Mouse (Mus musculus) heart, adult 8-10 months (tissue): ENCODE measurements at regions not wholly inside any gene's neighbourhood (a gene's known extent, or its start where the extent isn't known, plus 50 kb on each side); places are given as distances from the start of the nearest gene placed in this dataset.

Experiments
- DNase-seq: peaks from one replicate; pipeline ENCODE4 v3.0.0; 2022; ENCODE audit warnings: low spot score

DNA sequence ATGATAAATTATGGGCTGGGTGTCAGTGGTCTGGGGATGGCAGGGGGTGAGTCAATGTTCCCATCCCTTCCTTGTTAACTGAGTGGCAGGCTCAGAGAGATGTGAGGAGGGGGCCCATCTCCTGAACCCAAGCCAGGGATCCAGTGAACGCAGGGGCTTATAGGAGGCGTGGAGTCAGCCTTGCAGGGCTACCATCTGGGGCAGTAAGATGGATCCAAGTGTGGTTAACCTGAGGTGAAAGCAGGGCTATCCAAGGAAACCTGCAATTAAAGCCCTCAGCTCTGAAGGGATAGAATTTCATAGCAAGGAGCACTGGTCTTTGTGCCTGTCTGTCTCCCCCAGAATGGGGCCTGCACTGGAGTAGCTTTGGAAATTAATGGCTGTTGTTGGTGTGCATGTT, 103.3 kb upstream of the Mgmt start:
- DNase-seq, result no peak

DNA sequence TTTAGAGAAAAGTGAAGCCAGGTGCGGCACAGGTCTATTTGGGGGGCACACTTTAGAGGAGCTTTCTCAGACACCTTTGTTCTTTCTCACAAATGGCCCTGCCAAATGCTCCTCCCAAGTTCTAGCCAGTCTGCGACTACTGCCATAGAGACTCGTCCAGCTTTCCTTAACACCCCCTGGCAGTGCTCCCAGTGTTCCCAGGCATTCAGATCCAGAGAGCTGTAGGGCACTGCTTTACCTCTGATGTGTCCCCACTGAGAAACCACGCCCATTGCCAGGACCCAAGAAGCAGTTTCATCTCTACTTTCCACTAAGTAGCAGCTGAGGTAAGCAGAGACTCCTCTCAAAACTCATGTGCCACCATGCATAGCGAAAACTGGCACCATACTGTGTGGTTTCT, 102.3 kb upstream of the Mgmt start:
- no peak for DNase-seq

DNA sequence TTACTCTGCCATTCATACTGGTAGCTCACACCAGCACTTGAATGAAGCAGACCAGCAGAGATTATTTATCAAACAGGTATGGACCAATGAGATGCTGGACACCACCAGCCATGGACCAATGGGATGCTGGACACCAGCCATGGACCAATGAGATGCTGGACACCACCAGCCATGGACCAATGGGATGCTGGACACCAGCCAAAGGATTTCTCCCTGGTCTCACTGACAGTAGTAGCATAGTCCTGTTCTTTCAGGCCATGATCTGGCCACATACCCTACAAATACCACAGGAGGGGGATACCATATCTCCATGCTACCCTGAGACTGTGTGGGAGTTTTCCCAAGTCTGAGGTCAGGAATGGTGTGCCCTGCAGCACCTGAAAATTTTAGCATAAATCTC, 98.0 kb upstream of the Mgmt start:
- DNase-seq, result no peak

DNA sequence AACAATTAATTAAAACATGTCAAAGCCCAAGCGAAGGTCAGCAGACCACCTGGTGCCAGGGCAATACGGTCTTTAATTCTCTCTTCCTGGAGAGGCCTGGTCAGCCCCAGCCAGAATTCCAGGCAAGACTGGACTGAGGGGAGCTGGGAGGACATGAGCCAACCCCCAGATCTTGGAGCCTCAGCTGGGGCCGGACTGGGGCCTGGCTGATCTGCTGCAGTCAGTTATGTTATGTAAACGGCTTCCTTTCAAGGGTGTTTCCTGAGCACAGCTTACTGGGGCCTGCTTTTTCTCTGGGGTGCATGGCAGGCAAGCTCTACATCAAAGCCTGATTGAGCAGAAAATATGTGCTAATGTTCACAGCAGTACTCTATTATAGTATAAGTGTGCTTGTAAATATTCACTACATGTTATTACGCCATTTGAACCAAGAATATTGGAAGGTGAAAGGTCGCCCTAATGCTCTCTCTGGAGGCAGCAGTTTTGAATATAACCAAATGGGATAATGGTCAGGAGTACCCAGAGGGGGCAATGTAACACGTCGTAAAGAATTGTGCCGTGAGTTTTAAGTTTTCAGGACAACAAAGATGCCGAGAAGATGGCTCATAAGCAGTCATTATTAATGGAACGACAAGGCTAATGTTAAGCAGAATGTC, 96.5 kb upstream of the Mgmt start:
- no peak for DNase-seq

DNA sequence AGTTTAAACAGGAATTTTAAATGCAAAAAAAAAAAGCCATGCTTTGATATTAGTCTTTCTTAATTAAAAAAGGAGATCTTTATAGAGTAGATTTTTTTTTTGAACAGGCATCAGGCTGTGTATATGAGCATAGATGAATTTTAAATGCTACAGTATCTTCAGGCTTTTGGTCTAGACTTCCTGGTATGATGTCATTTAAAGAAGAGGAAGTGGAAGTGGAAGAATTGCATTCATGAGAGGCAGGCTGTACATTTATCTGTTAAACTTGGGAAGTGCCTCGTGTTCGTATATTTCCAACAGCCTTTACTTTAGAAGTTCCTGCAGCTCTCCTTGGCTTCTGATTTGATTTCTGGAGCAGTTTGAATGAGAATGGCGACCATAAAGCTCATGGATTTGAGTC, 95.8 kb upstream of the Mgmt start:
- DNase-seq, result no peak

DNA sequence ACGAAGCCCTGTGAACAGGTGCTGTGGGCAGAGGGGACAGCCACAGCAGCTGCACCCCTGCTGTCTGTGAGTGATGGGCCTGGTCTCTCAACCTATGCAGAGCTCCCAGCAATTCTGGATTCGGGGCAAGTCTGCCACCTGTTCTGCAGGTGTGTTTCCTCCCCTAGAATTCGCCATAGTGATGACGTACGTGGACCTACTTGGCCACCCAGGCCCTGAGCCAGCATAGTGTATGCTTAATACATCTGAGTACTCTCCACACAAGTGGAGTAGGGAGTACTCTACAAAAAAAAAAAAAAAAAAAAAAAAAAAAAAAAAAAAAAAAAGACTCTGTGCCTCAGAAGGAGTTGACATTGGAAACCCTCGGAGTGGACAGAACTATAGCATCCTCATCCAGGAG, 87.3 kb upstream of the Mgmt start:
- DNase-seq, result no peak

DNA sequence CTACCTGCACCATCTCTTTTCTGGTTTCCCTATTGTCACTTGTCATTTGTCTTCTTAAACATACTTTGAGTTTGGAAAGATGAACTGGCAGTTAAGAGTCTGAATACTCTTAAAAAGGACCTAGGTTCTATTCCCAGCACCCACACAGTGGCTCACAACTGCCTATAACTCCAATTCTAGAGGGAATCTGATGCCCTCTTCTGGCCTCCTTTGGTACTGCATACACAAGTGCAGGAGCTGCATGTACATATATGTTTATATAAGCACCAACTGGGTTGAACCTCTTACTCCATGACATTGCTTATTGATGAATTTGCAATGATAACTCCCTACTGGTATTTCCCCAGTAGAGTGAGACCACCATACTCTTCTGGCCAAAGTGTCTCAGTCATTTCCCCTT, 86.4 kb upstream of the Mgmt start:
- no peak for DNase-seq

DNA sequence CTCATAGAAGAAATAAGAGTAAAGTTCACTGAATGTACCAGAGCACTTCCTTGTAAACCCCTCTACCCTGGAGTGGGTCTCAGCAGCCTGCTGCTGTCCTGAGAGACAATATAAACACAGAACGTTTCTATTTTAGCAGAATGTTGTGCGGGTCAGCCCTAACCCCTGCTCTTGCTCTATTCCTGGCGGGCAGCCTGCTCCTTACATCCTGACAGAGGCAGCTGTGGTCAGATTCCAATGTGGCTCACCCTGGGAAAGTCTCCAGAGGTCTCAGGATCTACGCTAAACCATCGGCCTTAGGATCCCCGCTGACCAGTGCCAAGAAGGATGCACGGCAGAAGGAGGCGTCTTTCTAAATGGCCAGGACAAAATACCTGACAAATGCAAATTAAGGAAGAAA, 84.8 kb upstream of the Mgmt start:
- peak; percentile 21 for DNase-seq

DNA sequence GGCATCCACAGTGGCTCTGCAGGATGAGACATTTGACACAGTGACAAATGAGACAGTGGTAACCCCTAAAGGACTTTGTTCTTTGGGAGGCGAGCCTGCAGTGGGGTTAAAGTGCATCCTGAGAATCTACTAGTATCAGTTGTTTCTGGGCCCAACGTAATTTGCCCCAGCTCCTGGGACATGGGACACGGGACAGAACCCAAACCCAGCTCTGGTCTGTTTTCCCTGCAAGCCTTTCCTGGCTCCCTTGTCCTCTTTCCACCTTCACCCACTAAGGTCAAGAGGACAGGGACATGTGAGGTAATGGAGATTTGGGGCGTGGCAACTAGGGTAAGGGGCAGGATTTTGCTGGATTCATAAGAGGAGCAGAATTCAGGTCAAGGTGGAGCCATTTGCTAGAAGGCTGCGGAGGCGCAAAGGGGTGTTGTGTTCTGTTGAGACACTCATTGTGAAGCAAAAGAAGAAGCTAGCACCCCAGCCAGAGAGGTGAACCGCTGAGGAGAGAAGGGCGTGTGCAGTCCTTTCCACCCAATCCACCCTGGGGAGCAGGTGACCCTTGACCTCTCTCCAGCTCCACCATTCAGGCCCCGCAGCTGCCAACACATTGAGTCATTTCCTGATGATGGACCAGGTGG, 80.6 kb upstream of the Mgmt start:
- DNase-seq, result no peak

DNA sequence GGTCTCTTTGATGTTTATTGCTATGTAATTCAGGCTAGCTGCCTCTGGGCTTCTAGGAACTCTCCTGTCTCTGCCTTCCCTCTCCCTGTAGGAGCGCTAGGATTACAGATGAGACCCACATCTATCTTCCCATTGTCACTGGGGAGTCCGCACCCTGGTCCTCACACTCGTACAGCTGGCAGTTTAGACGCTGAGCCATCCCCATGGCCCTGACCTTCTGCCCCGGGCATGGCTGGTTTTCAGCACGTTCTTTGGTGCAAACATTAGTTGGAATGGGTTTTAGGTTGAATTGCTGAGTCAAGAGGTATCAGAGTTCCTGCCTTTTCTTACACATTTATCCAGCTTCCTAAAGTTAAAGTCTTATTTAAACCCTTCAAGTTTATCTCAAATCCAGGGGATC, 79.7 kb upstream of the Mgmt start:
- DNase-seq, result no peak

DNA sequence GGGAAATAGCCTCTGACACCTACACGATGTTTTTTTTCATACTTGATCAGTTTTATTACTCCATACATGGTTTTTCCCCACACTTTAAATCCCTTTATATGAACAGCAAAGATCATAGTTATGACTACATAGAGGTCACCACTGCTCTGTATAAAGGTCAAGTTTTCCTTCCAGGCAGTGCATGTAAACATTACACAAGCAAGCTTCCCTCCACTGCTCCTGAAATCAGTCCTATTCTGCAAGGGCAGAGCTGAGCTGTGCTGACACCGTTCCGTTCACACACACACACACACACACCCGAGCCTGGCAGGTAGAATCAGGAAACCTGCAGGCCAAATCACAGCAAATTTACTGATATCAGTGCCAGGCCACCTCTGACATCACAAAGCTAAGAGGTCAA, 74.1 kb upstream of the Mgmt start:
- no peak for DNase-seq

DNA sequence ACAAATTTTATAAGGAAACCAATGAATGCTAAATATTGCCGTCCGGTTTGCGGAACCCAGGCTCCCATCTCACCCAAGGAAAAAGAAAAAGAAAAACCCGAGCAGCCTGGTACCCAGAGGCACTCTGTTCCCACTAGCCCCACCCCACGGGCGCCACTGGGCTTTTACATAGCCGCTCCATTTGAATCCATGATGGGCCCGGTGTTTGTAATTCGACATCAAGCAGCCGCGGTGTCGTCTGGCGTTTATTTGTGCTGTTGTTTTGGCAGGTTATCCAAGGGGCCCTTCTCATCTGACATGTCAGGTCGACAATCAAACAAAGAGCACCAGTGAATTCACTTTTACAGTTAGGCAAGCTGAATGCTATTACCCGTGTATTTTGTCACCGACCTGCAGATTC, 68.8 kb upstream of the Mgmt start:
- DNase-seq, result no peak

DNA sequence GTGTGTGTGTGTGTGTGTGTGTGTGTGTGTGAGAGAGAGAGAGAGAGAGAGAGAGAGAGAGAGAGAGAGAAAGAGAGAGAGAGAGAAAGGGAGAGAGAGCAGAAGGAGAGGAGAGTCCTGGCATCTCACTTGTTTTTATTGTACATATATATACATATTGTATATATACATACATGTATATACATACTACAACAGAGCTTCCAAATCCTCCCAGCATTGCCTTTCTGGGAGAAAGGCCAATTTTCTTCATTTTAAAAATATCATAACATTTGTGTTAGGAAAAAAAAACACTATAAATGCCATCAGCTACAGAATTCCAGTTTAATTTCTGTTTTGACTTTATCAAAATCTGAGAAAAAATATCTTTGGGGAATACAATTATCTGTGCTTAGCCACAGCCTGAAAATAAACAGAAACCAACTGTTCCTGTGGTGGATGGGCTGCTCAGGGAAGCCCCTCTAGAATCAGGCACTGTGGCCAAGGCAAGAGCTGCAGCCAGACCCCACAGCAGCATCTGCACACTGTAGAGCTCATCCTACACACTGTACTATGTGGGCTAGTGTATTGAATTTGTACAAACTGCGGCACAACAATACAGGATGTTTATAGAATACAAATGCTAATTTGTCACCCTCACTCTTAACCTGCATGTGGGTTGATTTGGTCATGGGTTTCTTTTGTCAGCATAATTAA, 64.6 kb upstream of the Mgmt start:
- DNase-seq, result no peak

DNA sequence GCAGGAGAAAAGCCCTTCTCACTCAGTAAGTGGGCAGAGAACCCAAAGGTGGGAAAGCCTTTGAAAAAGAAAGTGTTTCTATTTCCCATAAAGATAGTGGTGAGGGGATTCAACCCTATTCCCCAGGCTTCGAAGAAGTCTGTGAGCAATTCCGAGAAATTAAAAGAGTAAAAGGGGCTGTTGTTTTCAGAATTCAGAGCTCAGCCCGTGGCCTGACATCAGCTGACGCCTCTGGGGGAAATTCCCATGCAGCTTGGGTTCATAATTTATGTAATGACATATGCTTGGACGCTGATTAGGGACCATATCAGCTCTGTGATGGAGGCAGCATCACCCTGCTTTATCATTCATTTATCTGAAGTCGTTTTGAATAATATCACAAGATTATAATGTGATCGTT, 62.0 kb upstream of the Mgmt start:
- no peak for DNase-seq

DNA sequence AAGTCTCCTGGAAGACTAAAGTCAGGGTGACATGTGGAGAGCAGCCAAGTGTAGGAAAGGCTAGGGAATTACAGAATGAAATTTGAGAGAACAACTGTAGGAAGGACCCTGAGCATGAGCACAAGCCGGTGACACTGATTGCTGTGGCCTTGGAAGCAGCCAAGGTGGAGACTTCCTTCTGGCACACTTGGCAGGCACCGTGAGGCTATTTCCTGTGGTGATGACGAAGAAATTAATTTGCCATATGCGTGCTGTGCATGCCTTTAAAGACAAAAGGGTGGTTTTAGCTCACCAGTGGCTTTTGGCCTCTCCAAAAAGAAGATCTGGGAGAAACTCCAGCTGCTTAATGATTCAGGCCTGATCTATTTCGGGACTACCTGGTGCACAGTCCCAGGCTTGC, 55.4 kb upstream of the Mgmt start:
- DNase-seq, result peak; percentile 77

DNA sequence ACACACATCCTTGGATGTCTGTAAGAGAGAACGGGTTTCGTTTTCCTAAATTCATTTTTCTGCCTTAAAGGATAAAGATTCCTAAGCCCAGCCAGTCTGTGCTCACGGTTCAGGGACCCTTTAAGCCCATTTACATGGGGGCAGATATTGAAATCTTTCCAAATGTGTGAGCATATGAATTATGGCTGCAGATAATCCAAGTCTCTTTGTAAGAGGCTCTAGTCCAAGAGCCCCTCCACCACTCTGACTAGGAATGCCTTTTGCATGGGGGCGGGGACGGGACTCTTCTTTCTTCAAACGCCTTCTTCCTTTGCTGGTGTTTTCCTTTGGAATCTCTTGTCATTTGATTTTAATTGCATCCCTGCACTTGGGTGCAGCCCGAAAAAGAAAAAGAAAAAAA, 54.2 kb upstream of the Mgmt start:
- no peak for DNase-seq

DNA sequence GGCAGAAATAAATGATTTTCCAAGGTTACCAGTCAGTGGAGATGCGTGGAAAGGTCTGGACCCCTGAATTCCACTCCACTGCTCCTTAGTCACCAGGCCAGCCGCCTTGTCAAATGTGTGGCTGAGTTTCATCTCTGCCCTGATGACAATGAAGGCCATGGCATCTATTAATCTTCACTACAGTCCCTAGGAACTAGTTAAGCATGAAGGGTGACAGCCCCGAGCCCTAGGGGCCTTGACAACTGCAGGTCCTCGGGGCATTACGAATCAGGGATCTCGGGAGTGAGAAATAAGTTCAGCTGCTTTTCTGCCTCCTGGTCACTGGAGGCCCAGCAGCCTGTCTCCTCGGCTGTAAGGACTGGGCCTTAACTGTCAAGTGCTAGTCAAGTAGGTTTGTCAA, 51.7 kb upstream of the Mgmt start:
- no peak for DNase-seq

DNA sequence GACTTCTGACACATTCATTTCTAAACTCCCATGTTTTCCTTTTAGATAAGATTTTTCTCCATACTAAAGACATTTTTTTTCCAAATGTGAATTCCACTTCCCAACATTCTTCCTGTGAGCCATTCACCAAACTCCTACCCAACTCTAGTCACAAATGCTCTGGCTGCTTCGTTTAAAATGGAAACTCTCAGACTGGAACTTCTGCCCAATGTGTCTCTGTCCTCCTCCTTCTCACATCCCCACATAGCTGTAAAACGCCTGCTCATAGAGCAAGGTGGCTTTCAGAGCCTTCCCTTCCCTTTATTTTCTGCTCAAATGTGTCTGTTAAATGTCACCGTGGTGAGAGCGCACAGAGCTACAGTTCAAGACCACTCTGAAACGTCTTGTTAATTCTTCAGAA, 50.1 kb upstream of the Mgmt start:
- DNase-seq, result no peak
